Mouse (Mus musculus): ENCODE data around the gene Olfr1252.

DNA sequence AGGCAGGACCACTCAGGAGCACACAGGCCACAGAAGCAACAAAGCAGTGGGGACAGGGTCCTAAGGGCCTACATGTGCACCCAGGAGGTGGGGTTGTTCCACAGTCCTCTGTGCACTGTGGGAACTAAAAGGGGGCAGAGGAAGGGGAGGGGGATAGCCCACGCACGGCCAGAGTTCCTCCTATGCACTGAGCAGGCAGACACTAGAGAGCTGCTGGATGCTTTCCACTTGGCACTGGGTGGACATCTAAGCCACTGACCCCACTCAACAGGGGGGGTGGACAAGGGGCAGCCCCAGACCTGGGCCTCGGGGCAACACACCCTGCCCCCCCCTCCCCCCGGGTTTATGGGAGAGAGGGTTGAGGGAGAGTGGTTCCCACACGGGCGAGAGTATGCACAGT is 32.8 kb downstream of the Olfr1252 start:
- no peak for TF ChIP-seq CTCF (IDR thresholded peaks at IDR 0.05; ENCODE audit: borderline replicate concordance, extremely low read depth, insufficient read depth, insufficient read length)
- no peak for TF ChIP-seq POLR2A (IDR thresholded peaks at IDR 0.05; ENCODE audit: borderline replicate concordance, extremely low read depth, insufficient read depth, insufficient read length, poor library complexity, severe bottlenecking)

Measured in brain, embryonic 14.5 days (tissue).